Mouse (Mus musculus): ENCODE measurements around the gene Nkx2-2. TPM values are rescaled to one million over a fixed set of nuclear protein-coding genes. Genes with fewer than 3 reads are reported as not detected.

Gene Nkx2-2
- not detected for total RNA-seq (2021)
- long read RNA-seq, experiment 1 = 0 reads
- long read RNA-seq, experiment 2 = 0 reads

DNA sequence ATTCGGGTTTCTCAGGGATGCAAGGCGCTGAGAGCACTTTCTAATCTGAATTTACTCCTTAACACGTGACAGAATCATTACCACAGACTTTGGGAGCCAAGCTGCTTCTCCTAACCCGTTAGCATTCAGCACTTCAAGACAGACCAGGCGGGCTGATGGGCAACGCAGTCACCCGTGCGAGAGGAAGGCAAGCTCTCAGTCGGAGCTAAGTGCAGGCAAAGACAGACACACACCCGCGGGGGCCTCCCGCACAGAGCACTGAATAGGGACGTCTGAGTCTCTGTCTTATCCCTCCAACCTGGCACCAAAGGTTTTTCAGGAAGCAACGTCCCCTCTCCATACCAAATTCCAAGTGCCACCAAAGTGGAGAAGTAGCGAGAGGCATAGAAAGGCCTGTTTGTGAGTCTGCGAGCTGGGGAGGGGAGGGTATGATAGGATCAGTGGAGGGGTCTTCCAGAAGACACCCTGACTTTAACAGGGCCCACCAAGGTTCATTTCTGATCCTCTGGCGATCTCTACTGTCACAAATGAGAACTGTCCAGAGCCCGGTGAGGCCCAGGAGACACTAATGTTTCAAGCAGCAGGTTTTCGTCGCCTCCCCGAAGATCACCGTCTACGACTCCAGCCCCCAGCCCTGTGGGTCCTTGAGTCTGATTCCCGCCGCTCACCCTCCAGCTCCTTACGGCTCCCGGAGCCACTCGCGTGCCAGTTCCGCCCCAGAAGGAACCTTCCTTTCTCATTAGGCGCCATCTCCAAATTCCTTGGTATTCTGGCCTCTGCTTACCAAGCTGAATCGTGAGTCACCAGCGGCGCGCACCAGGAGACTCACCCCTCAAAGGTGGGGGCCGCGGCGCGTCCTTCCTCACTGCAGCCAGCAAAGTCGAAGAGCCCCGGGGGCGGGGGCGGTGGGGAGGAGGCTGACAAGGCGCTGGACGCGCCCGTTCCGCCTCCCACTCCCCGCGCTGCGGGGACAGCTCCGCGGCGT is at the start of gene Nkx2-2:
Gene Nkx2-2 (minus strand): TSS at position 973 of the 985 bp plus-strand sequence.
- intact Hi-C loops (cut with DNase I) = no loop called here
- no peak for DNase-seq

GRCm38 (mm10) chr2:147235707-147236290 is 41.8 kb upstream of the Nkx2-2 start:
- DNase-seq = no peak
- intact Hi-C loops (cut with DNase I) = no loop called here

DNA sequence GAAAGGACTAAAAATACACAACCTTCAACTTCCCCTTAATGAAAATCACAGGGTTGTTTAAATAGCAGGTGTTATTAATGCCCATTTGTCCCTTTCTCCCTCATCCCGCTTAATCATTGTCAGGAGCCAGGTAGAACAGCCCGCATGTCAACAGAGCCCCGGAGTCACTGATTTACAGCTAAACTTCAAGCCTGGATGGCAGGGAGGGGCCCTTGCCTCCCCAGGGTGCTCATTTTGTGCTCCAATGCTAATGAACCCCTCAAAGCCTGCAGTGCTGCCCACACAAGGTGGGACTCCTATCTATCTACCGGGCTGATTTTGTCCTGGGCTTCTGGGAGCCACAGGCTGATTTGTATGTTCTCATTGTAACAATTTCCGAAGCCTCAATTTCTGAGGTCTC is 37.1 kb upstream of the Nkx2-2 start:
- no peak for DNase-seq
- intact Hi-C loops (cut with DNase I) = no loop called here

- DNase-seq = no peak
- intact Hi-C loops (cut with DNase I) = no loop called here
Observed at GRCm38 (mm10) chr2:147205076-147205615, 11.1 kb upstream of the Nkx2-2 start.

GRCm38 (mm10) chr2:147194711-147195615 is 920 bp upstream of the Nkx2-2 start:
- intact Hi-C loops (cut with DNase I) = no loop called here
- DNase-seq = no peak

GRCm38 (mm10) chr2:147192731-147193130 is 1.3 kb downstream of the Nkx2-2 start:
- intact Hi-C loops (cut with DNase I) = no loop called here
- DNase-seq = no peak

GRCm38 (mm10) chr2:147190316-147191021 is 3.6 kb downstream of the Nkx2-2 start:
- no peak for DNase-seq
- intact Hi-C loops (cut with DNase I) = no loop called here

DNA sequence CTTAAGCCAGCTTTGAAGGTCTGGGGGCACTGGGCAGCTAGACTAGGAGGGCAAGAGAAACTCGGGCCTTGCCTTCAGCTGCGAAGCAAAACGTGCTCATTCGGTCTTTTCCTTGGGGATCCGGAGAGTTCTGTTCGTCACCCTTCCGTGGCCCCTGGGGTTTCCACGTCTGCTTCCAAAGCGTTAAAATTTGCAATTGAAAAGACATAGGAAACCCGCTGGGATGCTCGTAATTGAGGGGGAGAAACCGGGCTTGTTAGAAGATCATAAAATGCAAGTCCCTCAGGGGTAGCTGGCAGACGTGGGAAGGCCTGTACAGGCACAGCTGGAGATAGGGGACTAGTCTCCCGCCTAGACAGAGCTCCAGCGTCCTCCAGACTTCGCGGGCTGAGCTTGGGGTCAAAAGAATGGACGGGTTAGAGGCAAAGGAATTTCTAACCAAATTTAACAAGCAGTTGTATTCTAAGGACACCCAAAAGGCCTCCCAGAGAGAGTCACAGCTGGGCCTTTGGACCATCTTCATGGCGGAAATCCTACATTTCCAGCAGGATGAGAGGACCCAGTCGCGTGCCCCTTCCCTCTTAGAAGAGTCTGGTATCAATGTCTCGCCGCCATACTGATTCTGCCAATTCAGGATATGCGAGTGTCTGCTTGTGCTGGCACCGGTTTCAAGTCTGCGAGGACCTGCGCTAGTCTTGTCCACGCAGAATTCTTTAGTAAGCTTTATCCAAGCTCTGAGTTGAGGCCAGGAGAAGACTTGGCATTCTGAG is 4.3 kb downstream of the Nkx2-2 start:
- intact Hi-C loops (cut with DNase I) = no loop called here

GRCm38 (mm10) chr2:147188871-147189545 is 5.0 kb downstream of the Nkx2-2 start:
- intact Hi-C loops (cut with DNase I) = no loop called here
- DNase-seq = no peak

More for the DNA sequence above, 4.3 kb downstream of the Nkx2-2 start:
- no peak for DNase-seq

- intact Hi-C loops (cut with DNase I) = no loop called here
- DNase-seq = no peak
Observed at GRCm38 (mm10) chr2:147188074-147188700, 5.9 kb downstream of the Nkx2-2 start.

- intact Hi-C loops (cut with DNase I) = no loop called here
- no peak for DNase-seq
Observed at GRCm38 (mm10) chr2:147187061-147187870, 6.8 kb downstream of the Nkx2-2 start.

GRCm38 (mm10) chr2:147186261-147186681 is 7.8 kb downstream of the Nkx2-2 start:
- DNase-seq = no peak
- intact Hi-C loops (cut with DNase I) = no loop called here

GRCm38 (mm10) chr2:147185561-147185960 is 8.5 kb downstream of the Nkx2-2 start:
- no peak for DNase-seq
- intact Hi-C loops (cut with DNase I) = no loop called here

- intact Hi-C loops (cut with DNase I) = no loop called here
- no peak for DNase-seq
Observed at GRCm38 (mm10) chr2:147184071-147184990, 9.7 kb downstream of the Nkx2-2 start.

DNA sequence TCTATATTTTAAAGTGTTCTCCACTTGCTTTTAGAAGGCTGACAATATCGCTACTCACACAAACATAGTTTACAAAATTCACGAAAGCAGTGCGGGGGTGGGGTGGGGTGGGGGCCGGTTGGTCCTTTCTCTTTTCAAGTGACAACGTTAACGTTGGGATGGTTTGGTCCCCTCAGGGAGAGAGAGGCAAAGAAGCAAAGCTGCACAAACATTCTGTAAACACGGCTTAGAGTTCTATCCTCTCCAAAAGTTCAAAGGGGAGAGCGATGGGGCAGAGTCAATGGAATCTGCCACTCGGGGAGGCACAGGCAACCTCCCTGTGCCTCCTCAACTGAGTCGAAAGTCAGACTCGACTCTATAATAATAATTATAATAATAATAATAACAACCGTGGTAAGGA is 10.5 kb downstream of the Nkx2-2 start:
- intact Hi-C loops (cut with DNase I) = no loop called here
- DNase-seq = no peak

DNA sequence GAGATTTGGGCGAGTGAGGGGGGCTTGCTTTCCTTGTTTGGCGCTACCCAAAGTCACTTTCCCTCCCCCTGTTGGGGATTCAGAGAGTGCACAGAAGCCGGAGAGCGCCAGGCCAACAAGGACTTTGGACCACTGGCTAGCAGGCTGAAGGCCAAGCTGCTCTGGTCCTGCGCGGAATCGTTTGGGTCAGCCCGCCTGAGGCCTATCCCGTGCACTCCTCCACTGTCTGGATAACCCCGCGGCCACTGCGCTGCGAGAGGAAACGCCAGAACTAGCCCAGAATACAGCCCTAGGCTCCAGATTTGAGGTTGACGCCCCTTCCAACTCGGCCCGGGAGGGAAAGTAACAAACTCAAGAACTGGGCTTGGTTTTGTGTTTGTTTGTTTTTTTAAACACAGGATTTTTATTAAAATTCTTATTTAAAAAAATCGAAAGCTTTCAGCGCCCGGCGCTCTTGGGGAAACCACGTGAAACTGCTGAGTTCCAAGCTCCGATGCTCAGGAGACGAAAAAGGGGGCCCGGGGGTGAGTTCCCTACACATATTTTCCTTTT is 11.3 kb downstream of the Nkx2-2 start:
- no peak for DNase-seq
- intact Hi-C loops (cut with DNase I) = no loop called here
